Mouse (Mus musculus): ENCODE data around the gene Snap23.
A peak's percentile ranks its signal among the peaks of the same experiment; 100 is the strongest.

The Snap23 gene

DNA sequence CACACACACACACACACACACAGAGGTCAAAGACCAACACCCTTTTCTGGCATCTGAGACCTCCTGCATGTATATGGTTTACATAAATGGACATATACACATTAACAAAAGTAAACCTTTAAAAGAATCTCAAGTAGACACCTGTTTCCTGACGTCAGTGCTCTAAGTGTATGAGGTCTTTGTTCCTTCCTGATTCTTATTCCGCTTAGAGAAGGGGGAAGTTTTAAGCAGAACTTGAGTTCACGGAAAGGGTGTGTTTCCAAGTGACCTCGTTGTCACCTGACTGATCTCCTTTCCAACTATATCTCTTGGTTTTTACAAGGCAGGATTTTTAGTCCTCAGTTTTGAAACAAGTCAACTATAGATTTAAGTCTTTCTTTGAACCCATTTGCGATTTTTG is 10.8 kb downstream of the Snap23 start:
- DNase-seq (ENCODE audit: inconsistent ontology term): no peak

DNA sequence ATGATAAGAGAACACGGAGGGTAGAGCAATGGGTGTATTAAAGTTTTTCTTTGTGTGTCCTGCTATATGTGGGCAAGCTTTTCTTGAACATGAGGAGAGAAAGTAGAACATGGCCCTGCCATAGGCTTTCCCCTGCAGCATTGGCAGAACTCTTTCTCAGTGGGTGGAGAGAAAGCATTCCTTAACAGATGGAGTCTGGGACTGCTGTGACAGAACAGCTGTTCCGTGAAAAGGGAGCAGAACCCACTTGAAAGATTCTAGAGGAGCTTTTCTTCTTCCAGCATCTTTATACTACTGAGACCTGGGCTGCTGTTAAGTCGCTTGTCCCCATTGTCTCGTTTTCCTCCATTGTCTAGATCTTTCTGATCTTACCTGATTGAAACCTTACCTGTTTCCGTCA is 22.3 kb downstream of the Snap23 start:
- DNase-seq (ENCODE audit: inconsistent ontology term): no peak

DNA sequence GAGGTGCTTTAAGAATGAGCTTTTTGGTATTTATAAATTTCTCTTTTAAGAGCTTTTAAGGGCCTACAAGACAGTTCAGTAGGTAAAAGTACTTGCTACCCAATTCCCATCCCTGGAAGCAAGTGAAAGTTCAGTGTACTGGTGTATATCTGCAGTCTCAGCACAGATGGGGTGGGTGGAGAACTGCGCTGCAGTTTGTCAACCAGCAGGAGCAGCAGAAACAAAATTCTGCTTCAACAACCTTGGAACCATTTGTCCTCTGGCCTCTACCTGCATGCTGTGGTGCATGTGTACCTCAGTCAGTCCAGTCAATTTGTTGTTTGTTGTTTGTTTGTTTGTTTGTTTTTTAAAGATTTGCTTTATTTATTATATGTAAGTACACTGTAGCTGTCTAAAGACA is 24.8 kb downstream of the Snap23 start:
- no peak for DNase-seq (ENCODE audit: inconsistent ontology term)

DNA sequence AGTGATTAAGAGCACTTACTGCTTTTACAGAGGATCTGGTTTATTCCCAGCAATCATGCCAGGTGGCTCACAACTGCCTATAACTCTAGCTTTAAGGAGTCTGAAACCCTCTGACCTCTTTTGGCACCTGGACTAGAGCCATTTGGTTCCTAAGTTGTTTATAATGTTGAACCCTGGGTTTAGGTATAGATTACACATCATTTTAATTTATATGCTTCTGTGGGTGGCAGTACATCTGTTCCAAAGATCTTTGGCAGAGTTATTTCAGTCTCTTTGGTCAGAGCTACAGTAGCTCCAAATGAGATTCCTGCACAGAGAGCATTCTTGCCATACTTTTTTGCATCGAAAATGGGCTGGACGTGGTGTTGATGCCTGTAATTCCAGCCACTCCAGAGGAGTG is 30.3 kb downstream of the Snap23 start:
- no peak for DNase-seq (ENCODE audit: inconsistent ontology term)

DNA sequence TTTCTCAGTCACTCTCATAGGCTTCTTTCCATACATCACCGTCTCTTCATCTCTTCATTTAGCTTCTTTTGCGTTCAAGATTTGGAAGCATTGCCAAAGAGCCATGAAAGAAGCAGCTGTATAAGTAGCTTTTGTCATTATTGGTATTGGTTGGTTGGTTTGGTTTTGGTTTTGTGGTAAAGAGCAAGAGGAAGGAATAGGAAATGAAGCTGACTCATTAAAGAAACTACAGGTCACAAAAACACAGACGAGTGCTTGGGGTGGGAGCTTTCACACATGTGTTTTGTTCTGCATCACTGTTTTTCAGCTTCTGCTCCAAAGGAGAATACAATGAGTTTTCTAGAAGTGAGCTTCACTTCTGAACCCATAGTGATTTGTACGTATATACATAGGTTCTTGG is 32.0 kb downstream of the Snap23 start:
- DNase-seq (ENCODE audit: inconsistent ontology term): no peak

DNA sequence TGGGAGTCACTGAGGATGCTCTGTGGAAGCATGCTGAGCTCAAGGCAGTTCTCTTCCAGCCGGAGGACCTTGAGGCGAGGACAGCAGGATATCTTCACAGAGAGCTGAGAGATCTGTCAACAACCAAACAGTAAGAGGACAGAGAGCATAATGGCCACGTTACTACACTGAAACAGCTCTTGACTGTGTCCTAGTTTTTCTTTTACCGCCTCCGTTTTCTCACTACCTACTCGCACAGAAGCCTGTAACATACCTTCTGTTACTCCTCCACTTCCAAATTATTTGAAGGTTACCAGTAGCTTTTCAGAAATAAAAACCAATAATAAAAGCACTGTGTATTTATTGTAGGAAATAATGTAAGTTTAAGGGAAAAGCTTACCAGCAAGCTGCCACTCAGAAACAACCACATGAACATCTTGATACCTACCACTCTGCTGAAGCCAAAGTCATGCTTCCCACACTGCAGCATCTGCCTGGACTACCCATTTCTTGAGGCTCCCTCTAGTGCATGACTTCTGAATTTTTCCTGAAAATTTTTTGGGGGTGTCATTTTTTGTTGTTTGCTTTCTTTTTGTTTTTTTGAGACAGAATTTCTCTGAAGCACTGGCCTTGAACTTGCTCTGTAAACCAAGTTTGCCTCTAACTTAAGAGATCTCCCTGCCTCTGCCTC is 38.7 kb downstream of the Snap23 start:
- no peak for DNase-seq (ENCODE audit: inconsistent ontology term)

DNA sequence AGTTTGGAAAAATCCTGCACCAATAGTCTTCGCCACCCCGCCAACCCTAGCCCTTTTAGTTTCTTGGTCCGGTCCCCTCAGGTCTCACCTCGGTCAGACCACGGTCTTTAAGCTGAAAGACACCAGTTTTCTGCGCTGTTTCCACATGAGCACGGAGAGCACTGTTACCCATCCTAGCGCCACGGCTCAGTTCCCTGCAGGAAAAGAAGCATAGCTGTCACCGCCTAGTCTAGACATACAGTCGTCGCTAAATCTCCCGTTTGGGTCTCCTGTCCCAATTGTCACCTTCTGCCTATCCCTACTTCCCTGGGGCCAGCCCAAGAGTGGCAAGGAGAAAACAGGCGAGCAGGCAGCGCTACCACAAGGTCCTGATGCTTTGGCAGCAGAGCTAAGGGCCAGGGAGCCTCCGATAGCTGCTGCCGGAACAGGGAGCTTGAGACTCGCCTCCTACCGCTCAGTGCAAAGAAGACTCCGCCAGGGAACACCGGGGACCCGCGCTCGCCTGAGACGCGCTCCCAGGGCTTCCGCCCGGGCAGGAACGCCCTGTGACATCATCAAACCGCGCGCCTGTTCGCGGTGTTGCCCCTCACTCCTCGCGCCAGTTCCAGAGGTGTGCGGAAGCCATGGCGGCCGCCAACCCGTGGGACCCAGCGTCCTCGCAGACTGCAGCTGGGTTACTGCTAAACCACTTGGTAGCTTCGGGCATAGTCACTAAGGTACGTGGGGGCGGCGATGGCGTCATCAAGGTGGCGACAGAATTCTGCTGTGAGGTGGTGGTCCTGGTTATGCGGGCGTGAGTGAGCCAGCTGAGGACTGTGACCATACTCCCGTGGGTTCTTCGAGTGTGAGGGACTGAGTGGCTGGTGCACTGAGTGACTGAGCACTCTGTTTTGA is 41.6 kb downstream of the Snap23 start, which contains the start of the genes Haus2 and Lrrc57:
Gene Haus2 (plus strand): TSS at position 554 of the 894 bp plus-strand sequence.
Gene Lrrc57 (minus strand): TSS at position 691 of the 894 bp plus-strand sequence.
- DNase-seq (ENCODE audit: inconsistent ontology term): peak; percentile 93

DNA sequence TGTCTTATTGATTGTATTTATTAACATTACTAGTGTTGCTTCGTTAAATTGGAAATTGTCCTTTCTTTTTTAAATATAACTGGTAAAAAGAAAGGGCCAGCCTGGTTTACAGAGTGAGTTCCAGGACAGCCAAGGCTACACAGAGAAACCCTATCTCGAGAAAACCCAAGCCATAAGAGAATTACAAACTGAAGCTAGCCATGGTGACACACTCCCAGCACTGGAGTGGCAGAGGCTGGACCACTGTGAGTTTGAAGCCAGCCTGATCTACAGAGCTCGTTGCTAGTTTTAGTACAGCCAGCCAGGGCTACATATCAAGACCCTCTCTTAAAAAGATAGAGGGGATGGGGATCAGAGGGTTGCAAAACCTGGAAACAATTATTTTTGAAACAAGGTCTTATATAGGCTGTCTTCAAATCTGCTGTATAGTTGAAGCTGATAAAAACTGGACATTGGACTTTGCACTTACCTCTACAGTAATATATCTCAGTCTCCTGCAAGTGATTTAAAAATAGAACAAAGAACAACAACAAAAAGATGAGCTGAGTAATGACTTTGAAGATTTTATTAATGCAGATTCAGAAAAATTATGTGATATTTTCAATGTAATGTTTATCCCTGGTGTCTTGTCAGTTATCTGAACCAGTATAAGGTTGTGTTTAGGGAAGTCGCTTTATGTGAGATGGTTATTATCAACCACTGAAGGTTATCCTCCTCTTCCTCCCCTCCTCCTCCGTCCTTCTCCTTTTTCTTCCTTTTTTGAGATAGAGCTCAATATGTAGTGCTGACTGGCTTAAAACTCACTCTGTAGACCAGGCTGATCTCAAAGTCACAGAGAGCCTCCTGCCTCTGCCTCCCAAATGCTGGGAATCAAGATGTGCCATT is 49.0 kb downstream of the Snap23 start:
- no peak for DNase-seq (ENCODE audit: inconsistent ontology term)

DNA sequence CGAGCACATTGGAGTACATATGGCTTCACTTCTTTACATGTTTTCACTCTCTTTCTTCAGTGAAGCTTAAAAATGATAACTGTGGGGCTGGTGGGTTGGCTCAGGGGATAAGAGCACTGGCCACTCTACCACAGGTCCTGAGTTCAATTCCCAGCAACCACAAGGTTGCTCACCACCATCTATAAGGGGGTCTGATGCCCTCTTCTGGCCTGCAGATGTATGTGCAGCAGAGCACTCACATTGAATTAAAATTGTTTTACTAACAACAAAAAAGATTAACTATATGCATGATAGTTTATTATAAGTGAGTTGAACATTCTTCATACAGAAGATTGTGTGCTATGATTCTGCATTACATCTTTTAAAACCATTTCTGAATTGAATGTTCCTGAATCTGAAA is 52.1 kb downstream of the Snap23 start:
- DNase-seq (ENCODE audit: inconsistent ontology term): no peak

DNA sequence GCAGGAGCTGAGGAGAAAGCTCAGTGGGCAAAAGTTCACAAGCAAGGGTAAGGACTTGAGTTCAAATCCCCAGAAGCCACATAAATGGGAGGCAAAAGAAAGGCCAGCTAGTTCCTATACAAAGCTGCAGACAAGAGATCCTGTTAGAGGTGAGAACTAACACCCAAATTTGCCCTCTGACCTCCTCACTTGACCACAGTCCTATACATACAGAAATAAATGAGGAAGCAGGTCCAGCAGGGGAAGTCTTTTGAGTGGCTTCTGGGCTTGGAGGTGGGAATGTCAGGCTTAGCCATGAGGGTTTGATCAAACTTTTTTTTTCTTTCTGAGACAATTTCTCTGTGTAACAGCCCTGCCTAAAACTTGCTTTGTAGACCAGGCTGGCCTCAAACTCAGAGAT is 55.4 kb downstream of the Snap23 start:
- DNase-seq (ENCODE audit: inconsistent ontology term): no peak

DNA sequence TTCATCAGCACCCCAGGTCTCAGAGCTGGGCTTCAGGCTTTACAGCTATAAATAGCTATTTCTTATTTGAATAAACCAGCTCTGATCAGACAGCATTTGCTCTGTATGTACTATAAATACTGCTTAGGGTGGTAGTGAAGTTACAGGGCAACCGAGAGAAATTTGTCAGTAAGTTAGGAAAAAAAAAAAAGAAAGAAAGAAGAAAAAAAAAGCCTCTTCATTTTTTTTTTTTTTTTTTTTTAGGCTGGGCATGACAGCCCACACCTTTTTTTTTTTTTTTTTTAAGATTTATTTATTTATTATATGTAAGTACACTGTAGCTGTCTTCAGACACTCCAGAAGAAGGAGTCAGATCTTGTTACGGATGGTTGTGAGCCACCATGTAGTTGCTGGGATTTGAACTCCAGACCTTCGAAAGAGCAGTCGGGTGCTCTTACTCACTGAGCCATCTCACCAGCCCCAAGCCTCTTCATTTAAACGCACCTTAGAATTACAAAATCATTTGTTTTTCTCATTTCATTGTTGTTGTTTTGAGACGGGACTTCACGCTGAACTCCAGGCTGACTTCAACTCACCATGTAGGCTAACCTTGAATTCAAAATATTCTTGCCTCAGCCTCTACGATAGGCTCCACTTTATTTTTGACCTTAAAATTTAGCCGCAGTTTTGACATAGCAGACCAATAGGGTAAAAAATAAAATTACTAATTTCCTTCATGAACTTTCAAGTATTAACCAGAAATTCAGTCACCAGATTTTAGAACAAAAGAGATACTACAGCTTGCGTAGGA is 60.8 kb downstream of the Snap23 start:
- DNase-seq (ENCODE audit: inconsistent ontology term): no peak

DNA sequence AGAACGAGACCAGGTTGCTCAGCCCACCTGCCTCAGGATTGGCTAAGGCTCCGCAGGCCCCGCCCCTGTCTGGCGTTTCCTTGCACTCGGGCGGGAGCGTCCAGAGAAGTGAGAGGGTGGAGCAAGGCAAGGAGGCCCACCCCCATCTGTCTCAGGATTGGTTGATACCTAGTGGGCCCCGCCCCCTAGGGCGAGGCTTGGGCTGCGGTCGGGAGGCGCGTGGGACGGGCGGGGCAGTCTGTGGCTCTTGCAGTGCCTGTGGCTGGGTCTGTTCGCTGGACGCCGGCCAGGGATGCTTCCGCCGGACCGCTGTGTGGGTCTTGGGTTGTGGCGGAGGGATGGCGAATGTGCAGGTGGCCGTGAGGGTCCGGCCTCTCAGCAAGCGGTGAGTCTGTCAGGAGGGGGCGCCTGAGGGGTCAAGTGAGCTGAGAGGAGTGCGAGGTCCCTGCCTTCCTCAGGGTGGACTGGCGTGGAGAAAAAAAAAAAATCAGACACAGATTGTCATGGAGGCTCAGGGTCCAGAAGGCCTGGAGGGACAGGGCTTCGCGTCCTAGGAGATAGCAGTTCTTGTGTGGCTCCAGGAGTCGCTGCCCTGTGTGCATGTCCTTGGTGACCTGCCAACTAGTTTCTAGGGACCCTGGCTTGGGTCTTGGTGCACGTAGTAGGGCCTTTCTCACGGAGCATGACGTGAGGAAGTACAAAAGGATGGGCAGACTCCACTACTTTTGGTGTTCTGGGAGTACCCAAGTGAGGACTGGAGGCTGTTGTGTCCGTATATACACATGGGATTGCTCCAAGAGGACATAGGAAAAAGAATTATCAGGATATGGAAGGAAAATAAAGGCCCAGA is 61.6 kb downstream of the Snap23 start, which contains the start of gene Stard9:
Gene Stard9 (plus strand): TSS at position 236 of the 850 bp plus-strand sequence.
- peak; percentile 100 for DNase-seq (ENCODE audit: inconsistent ontology term)

DNA sequence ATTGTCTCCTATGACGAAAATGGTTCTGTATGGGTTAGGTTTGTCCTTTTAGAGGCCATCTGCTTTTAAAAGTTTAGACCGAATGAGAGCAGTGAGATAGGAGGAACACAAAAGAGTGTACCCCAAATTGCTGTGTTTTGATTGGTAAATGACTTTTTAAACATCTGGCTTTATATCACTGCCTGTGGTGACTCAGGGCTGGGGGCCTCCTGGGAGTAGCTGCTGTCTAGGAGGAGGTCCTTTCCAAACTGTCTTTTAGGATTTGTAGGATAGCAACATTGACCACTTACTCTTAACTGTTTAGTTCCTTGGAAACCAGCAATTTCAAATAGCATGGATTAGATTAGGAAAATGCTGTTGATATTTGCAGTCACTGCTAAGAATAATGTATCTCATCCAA is 62.8 kb downstream of the Snap23 start:
- DNase-seq (ENCODE audit: inconsistent ontology term): no peak

DNA sequence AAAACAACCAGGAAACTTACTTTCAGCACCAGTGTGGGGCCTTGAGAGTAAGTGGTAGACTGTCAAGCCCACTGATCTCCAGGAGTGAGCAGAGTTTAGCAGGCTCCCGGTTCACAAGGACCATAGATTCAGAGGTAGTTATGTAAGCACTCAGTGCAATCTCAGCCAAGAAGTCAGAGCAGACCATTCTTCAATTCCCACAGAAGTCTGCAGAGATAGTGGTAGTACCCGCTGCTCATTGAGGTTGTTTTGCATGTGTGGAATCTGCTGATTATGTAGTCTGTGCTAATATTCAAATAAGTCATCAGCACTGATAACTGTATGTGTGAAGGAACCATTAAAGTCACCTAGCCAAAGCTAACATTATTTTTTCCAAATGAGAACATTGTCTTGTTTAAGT is 63.2 kb downstream of the Snap23 start:
- DNase-seq (ENCODE audit: inconsistent ontology term): no peak

DNA sequence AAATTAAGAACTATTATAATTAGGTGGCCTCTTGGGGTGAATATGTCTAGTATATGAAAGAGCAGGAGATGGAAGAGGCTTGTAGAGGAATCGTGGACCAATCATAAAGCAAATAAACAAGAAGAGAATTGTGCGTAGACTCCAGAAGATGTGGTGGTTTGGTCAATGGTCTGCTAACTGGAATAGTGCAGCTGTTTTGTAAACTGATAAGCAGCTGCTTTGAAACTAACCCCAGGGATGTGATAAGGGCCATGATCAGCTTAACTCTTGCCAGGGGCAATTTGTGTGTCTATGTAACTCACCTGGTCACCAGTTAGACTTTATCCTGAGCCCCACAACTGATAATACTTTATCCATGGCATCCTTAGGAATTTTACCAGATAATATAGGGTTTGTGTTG is 64.0 kb downstream of the Snap23 start:
- no peak for DNase-seq (ENCODE audit: inconsistent ontology term)

DNA sequence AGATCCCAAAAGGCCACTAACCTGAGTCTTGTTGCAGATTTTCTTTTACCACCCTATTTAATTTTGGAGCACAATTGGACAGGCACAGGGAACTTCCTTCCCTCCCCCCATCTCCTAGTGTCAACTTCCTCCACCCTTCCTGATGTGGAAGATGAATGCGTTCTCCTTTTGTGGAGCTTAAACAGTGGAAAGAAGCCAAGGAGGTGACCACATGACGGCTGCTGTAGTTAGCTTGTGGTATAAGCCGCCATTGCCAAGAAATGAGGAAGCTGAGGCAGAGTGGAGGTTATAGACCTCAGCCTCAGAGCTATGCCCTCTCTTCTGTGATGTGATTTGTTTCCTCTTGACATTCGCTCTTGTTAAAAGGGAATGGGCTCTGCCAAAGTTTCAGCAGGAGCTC is 64.5 kb downstream of the Snap23 start:
- DNase-seq (ENCODE audit: inconsistent ontology term): no peak

DNA sequence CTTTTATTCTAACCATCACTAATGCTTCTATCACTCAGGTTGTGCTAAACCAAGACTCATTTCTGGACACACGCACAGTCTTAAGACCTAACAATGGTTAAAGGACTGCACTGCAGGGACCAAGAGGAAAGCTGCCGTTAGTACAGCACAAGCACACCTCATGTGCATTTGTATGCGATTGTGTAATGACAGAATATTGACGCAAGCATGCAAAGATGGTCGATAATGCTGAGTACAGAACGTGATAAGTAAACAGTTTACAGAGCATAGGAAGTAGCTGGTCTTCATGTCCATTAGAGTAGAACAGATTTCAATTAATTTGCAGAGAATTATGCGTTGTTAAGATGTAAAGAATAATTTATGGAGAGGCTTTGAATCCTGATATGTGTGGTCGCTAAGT is 73.4 kb downstream of the Snap23 start:
- no peak for DNase-seq (ENCODE audit: inconsistent ontology term)

DNA sequence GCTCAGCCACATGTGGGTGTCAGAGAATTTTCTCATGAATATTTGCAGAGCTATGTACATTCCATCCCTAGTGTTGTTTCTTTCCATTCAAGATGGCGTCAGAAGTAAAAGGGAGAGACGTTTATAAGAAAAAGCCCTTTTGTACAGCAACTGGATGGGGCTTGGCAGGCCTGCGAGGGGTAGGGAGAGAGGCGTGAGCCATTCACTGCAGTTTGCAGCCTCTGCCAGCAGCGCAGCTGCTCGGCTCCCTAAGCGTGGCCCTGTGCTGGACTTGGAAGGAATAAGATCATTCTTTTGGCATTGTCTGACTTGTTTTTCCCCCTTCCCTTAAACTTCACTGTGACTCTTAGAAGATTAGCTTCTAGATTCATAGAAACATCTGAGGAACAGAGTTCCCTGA is 76.4 kb downstream of the Snap23 start:
- peak; percentile 37 for DNase-seq (ENCODE audit: inconsistent ontology term)

DNA sequence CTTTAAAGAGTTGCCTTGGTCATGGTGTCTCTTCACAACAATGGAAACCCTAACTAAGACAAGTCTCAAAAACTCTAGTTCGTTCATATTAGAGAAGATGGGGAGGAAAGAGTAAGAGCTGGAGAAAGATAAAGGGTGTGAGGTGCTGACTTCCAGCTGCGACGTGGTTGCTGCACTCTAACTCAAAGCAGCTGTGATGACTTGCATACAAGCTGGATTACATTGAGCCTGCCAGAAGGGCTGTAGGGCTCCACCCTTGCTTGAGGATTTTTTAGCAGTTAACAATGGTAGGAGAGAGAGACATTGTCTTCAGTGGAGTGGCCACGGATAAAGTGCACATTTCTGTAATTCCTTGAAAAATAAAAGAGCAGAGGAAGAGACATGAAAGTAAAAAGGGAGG is 79.3 kb downstream of the Snap23 start:
- no peak for DNase-seq (ENCODE audit: inconsistent ontology term)

All from Muller cell, postnatal 12 days (primary cell).